Mouse (Mus musculus): Measurements from ENCODE around the gene Utrn.
A peak's percentile ranks its signal among the peaks of the same experiment; 100 is the strongest.

The Utrn gene

GRCm38 (mm10) chr10:12731459-12731858 lies 137.7 kb downstream of the Utrn start:
- no peak for DNase-seq (ENCODE audit: low spot score)

- DNase-seq (ENCODE audit: low spot score): no peak
Measured at GRCm38 (mm10) chr10:12729635-12730034, 139.5 kb downstream of the Utrn start.

DNA sequence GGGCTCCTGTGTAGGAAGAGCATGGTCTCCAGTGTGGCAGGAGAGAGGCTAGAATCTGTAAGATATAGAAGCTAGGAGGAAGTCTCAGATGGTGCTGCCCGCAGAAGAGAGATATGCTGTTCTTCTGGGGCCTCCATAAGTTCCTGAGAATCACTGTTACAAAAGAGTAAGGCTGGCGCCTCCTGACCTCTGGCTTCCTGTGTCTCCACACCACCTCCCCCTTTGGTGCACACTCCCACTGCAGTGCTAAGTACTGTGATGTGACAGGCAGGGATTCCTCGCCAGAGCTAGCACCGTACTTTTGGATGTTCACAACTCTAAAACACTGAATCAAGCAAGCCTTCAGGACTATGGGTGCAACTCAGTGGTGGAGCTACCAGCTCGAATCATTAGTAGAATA lies 140.1 kb downstream of the Utrn start:
- no peak for DNase-seq (ENCODE audit: low spot score)

DNA sequence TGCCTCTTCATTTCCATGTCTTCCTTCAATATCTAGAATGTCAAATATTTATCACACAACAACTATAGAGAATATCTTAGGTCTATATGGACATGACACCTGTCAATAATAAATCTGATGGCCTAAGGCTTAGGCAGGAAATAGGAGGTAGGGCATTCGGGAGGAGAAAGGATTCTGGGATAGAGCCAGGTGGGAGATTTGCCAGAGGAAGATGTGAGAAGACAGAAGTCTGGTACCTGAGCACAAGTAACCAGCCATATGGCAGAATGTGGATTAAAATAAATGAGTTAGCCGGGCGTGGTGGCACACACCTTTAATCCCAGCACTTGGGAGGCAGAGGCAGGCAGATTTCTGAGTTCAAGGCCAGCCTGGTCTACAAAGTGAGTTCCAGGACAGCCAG lies 141.3 kb downstream of the Utrn start:
- no peak for DNase-seq (ENCODE audit: low spot score)

DNA sequence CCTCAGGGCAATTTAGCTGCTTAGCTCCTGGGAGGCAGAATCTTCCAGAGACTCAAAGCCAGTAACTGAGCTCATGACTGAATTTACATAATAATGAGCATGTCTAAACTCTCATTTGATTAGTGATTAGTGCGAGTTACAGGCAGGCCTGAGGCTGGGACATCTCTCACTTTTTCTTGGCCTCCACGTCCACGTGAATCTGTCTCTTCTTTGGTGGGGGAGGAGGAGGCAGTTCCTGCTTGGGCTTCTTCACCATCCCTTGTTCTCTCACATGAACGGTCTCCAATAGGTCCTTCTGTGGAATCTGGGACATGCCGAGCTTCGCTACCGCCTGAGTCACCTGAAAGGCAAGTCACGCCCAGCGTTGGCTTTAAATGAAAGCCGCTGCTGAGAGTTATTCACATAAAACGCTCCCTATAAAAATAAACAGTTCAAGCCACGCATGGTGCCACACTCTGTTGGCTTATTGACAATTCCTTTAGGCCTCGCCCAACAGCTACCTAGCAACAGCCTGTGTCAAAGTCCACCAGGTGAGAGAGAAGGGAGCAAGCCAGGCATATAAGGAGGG lies 143.0 kb downstream of the Utrn start:
- DNase-seq (ENCODE audit: low spot score): no peak

- DNase-seq (ENCODE audit: low spot score): no peak
Measured at GRCm38 (mm10) chr10:12724247-12725001, 144.7 kb downstream of the Utrn start.

DNA sequence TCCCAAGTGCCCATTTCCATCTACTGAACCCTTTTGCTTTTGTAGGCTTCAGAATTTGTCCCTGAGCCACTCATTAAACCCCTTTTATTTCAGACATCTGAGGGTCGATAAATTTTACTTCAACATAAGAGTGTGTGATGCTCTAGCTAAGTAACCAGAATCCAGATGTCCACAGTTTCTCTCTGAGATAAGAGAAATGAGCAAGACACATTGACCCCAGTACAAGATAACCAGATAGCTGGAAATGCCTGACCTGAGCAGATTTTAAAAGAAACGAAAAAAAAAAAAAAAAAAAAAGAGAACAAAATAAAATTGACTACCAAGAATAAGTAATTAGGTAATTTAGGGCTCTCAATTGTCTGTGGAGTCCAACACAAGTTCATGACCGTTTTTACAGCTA lies 145.9 kb downstream of the Utrn start:
- DNase-seq (ENCODE audit: low spot score): no peak

- no peak for DNase-seq (ENCODE audit: low spot score)
Measured at GRCm38 (mm10) chr10:12722111-12722510, 147.1 kb downstream of the Utrn start.

- no peak for DNase-seq (ENCODE audit: low spot score)
Measured at GRCm38 (mm10) chr10:12718386-12718785, 150.8 kb downstream of the Utrn start.

GRCm38 (mm10) chr10:12717381-12717780 lies 151.8 kb downstream of the Utrn start:
- DNase-seq (ENCODE audit: low spot score): no peak

DNA sequence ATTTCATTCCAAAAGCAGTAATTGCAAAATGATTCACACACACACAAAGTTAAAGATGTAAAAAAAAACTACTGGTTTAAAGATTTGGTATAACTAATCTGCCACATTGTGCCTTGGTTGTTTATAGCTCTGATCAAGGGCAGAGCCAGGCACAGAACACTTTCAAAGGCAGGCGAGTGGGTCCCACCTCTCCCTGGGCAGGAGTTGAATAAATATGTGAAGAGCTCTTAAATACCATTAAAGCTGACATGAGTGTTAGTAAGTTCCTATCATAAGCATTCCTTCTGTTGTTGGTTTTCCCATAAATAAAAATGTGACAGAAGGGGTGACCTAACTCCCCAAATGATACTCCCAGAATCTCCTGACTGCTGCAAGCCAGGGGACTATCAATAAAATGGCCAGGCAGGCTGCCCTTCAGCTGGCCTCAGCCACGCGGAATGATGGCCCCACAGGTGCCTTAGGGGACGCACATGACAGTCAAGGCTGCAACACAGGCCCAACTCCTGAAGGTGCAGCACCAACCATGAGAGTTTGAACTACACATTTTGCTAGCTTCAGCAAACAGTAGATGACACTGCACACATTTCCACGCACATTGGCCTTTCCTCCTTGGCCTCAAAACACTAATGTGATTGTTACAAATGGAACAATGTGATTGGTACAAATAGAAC lies 152.4 kb downstream of the Utrn start:
- no peak for DNase-seq (ENCODE audit: low spot score)

DNA sequence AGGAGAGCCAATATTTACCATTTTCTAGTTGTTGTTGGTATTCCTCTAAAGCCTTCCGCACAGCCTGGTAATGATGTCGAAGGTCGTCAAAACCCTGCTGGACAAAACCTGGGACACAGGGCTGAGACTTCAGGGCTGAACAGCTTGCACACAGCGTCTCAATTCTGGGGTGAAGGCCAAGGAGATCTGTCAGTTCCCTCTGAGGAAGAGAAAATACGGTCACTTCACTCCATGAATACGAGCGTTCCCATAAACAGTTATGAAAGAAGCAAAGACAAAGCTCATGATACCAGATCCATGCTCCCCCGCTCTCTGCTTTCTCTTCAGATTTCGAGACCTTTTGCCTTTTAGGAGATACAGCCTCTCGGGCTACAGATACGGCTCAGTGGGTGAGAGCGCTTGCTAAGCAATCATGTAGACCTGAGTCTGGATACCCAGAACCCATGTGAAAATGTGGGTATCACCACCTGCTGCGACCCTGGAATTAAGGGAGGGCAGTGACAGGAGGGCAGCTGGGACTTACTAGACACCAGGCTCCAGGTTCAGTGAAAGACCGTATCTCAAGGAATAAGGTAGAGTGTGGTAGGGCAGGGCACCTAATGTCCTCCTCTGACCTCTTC lies 155.8 kb downstream of the Utrn start:
- DNase-seq (ENCODE audit: low spot score): no peak

DNA sequence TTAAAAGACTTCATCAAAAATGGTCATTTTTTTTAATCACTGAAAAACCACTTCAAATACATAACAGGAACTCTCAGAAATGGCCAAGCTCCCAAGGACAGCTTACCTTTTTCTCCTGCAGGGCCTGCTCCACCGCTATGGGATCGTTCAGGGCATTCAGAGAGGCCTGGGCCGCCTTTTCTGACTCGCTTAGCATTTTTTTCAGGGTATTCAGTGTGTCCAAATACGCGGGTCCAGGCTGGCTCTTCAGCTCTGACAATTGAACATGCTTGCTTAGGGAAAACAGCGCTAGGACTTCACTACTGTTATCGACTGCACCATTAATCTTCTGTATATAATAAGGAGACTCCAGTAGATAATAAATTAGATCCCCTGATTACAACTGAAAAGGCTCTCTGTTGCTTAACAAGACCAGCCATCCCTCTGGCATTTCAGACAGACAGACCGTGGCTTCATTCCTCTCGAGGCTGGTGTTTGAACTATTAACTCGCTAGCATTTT lies 157.8 kb downstream of the Utrn start:
- DNase-seq (ENCODE audit: low spot score): no peak

DNA sequence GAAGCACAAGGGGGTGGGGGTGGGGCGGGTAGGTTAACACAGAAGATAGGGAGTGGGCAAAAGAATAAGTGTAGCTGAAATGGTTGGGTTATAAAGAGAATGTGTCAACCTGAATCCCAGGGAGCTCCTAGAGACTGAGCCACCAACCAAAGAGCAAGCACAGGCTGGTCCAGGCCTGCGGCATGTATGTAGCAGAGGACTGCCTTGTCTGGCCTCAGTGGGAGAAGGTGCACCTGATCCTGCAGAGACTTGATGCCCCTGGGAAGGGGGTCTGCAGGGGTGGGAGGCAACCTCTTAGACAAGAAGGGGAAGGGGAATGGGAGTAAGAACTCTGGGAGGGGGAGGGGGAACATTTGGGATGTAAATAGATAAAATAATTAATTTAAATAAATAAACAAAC lies 162.6 kb downstream of the Utrn start:
- DNase-seq (ENCODE audit: low spot score): no peak

DNA sequence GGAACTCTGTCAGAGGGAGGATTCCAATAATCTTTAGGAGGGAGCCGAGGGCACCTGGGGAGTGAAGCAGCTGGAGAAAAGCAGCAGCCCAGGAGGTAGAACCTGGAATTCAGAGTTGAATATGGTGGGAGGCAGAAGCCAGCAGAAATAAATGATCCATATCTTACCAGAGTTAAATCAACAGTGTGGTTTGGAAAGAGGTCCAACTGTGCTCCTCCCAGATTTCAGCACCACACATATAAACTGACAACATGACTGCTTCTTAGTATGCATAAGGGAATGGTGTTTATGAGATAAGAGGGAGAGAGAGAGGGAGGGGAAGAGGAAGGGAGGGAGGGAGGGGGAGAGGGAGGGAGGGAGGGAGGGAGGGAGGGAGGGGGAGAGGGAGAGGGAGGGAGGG lies 163.2 kb downstream of the Utrn start:
- DNase-seq (ENCODE audit: low spot score): no peak

DNA sequence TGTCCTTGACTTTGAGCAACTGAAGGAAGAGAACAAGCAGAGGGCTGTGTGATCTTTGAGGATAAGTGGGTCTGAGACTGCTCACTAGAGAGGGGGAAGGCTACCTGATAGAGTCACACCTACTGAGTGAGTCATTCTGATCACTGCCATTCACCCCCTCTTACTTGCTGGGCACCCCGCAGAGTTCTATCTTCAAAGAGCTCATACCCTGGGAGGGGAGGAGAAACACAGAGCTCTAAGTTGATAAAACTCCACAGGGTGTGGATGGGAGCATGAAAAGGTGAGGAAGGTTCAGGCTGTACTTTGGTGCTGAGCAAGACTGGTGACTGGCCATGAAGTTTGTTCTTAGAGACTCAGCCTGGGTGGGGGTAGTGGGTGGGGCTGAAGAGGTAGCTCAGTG lies 164.9 kb downstream of the Utrn start:
- no peak for DNase-seq (ENCODE audit: low spot score)

- DNase-seq (ENCODE audit: low spot score): no peak
Measured at GRCm38 (mm10) chr10:12703526-12703925, 165.6 kb downstream of the Utrn start.

DNA sequence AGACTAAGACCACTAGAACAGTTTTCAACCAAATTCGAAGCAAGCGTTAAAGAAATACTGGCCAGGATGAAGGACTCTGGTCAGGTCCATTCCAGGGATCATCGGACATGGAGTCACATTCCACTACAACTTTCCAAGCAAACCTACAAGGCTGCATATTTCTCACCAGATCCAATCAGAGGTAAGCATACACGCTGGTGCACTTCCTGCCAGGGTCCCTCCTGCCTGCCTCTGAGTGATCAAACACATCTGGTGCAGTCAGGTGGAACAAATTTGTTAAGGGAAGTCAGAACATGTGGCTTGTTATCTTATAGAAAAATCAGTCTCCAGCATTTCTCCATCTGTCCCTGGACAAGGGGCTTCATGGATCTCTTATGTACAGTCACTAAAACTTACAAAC lies 167.0 kb downstream of the Utrn start:
- DNase-seq (ENCODE audit: low spot score): no peak

GRCm38 (mm10) chr10:12701694-12702093 lies 167.5 kb downstream of the Utrn start:
- peak; percentile 16 for DNase-seq (ENCODE audit: low spot score)

DNA sequence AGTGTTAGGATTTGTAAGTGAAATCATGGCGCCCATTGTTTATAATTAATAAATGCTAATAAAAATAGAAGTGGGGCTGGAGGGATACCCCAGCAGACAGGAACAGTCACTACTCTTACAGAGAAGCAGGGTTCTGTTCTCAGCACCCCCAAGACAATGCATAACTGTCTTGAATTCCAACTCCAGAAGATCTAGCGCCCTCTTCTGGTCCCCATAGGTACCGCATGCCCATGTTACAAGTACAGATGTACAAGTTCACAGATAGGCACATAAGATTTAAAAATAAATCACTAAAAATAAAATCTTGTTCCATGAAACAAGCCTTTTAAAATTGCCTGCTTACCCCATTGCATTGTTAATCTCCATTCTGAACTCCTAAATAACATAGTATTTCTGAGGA lies 168.6 kb downstream of the Utrn start:
- no peak for DNase-seq (ENCODE audit: low spot score)

DNA sequence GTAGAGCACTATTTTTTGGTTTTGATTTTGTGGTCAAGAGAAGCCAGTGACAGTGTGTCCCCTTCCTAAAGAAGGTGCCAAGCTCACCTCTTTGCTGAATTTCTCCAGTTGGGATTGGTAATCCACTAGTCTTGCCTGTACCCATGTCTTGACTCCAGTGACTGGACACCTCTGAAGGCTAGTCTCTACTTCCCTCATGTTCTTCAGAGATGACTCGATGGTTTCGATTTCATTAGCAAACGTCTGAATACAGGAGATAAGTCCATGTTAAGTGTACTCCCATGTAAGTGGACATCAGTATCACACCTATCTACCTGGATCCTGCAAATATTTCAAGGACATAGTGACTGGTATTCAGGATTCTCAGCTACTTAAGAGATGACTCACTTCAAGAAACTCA lies 171.3 kb downstream of the Utrn start:
- no peak for DNase-seq (ENCODE audit: low spot score)

GRCm38 (mm10) chr10:12696704-12697103 lies 172.5 kb downstream of the Utrn start:
- DNase-seq (ENCODE audit: low spot score): no peak

DNA sequence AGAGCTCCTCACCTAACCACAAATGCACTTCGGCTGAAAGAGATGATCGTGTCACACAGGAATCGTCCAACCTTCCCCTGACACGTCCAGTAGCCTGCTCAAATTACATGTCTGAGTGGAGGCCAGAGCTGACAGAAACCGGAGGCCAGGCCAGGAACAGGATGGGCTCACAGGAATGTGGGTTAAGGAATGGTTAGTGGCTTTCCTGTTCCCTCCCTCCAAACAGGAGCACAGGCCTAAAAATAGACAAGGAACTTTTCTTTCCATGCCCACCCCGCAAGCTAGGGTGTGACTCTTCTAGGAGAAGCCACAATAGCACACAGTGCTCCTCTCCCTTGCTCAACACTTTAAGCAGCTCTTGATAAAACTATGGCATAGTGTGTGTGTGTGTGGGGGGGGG lies 174.4 kb downstream of the Utrn start:
- DNase-seq (ENCODE audit: low spot score): no peak

Measured in ovary, adult 18-20 months (tissue).